Mouse (Mus musculus) retina, adult 2 months (tissue): ENCODE data around the gene Lmo7.

Experiments
- DNase-seq: peaks from one replicate; pipeline ENCODE4 v3.0.0-alpha.2; 2012; ENCODE audit warnings: low read depth, low spot score

Lmo7 gene

GRCm38 (mm10) chr14:101878346-101879049 lies 148.7 kb downstream of the Lmo7 start:
- no peak for DNase-seq

GRCm38 (mm10) chr14:101879050-101879694 lies 149.4 kb downstream of the Lmo7 start:
- DNase-seq, result no peak

- DNase-seq, result no peak
These were observed 153.2 kb downstream of the Lmo7 start for GRCm38 (mm10) chr14:101882966-101883365.

- DNase-seq, result no peak
These were observed 154.0 kb downstream of the Lmo7 start for GRCm38 (mm10) chr14:101883787-101884186.

- no peak for DNase-seq
These were observed 156.6 kb downstream of the Lmo7 start for GRCm38 (mm10) chr14:101886320-101886719.

- DNase-seq, result no peak
These were observed 162.2 kb downstream of the Lmo7 start for GRCm38 (mm10) chr14:101891903-101892448.

GRCm38 (mm10) chr14:101892496-101892895 lies 162.7 kb downstream of the Lmo7 start:
- DNase-seq, result no peak

- DNase-seq, result no peak
These were observed 163.5 kb downstream of the Lmo7 start for GRCm38 (mm10) chr14:101893215-101893614.

GRCm38 (mm10) chr14:101898250-101898649 lies 168.5 kb downstream of the Lmo7 start:
- no peak for DNase-seq

GRCm38 (mm10) chr14:101901496-101901895 lies 171.7 kb downstream of the Lmo7 start:
- DNase-seq, result no peak

- no peak for DNase-seq
These were observed 172.2 kb downstream of the Lmo7 start for GRCm38 (mm10) chr14:101901976-101902375.

- DNase-seq, result no peak
These were observed 174.0 kb downstream of the Lmo7 start for GRCm38 (mm10) chr14:101903722-101904121.

GRCm38 (mm10) chr14:101911983-101912382 lies 182.2 kb downstream of the Lmo7 start:
- no peak for DNase-seq

GRCm38 (mm10) chr14:101912392-101912791 lies 182.6 kb downstream of the Lmo7 start:
- DNase-seq, result no peak

GRCm38 (mm10) chr14:101914321-101914720 lies 184.6 kb downstream of the Lmo7 start:
- no peak for DNase-seq

- DNase-seq, result no peak
These were observed 186.1 kb downstream of the Lmo7 start for GRCm38 (mm10) chr14:101915867-101916266.

GRCm38 (mm10) chr14:101918471-101918870 lies 188.7 kb downstream of the Lmo7 start:
- DNase-seq, result no peak

GRCm38 (mm10) chr14:101927646-101928244 lies 198.0 kb downstream of the Lmo7 start:
- no peak for DNase-seq

GRCm38 (mm10) chr14:101930576-101931447 lies 201.1 kb downstream of the Lmo7 start:
- DNase-seq, result no peak

GRCm38 (mm10) chr14:101931448-101931750 lies 201.6 kb downstream of the Lmo7 start:
- DNase-seq, result no peak

- no peak for DNase-seq
These were observed 203.8 kb downstream of the Lmo7 start for GRCm38 (mm10) chr14:101933551-101933950.

- peak; percentile 28 for DNase-seq
These were observed 213.2 kb downstream of the Lmo7 start for GRCm38 (mm10) chr14:101942971-101943370.
